11 mouse cellular contexts compared by ENCODE assay signal in the genomic region with DNA sequence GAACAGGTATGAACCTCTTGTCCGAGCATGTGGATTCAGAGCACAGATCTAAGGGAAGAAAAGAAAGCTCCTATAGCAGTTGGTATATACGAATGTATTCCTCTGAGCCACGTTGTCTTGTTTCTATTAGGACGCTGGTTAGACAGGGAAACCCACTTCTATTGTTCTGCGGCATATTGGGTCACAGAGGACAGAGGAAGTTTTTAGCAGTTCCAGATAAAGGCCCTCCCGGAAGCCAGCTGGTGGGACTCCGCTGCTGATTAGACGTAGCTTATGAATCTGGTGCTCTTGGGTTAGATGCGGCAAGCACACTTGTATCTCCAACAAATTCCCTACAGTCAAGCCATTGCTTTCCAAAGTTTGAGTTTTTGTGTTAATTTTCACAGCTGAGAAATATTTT. TPM values are rescaled to one million over a fixed set of nuclear protein-coding genes. Genes with fewer than 3 reads are reported as not detected.
DNase-seq lines count a peak whose midpoint lies in the region; ATAC-seq lines count a peak whose summit lies in the region.
"Had no signal": no experiment of that assay in that cellular context is flagged by ENCODE, and none has a peak within 500 bp of the region (broad histone marks: within the 10 kb centered on the region; RNA-seq: fewer than 3 reads in every experiment).

No protein-coding gene starts in this region.

- 74% methylated on average over 9 of the region's 9 CpGs for WGBS in kidney, embryonic 15.5 days
- 19% methylated on average over 9 of the region's 9 CpGs for WGBS in heart, embryonic 16.5 days
- WGBS in liver, embryonic 15.5 days (ENCODE audit: insufficient replicate concordance), result 16% methylated on average over 9 of the region's 9 CpGs

- H3K4me2 ChIP-seq in kidney, embryonic 15.5 days, result no peak overlapping the region
- peak overlapping the region; percentile 19 for H3K4me2 ChIP-seq in heart, embryonic 16.5 days (ENCODE audit: low read depth, low read length)
- H3K4me2 ChIP-seq in liver, embryonic 15.5 days, result 0 out of 2 replicates have a peak overlapping the region, but pooled peaks have one; percentile 1

- peaks cover 20% of the 10 kb centered on the region for H3K4me1 ChIP-seq in kidney, embryonic 15.5 days
- H3K4me1 ChIP-seq in brown adipose tissue, adult 24 weeks (ENCODE audit: control insufficient read depth, insufficient read depth, insufficient read length, low read length), result peaks cover 12% of the 10 kb centered on the region; the same call in 1 of the 2 replicates
- H3K4me1 ChIP-seq in heart, embryonic 16.5 days (ENCODE audit: control insufficient read depth, insufficient read depth, low read length), result peaks cover 25% of the 10 kb centered on the region
- peaks cover 48% of the 10 kb centered on the region for H3K4me1 ChIP-seq in liver, embryonic 15.5 days (replicated peaks)

- no peaks in the 10 kb centered on the region for H3K9me3 ChIP-seq in kidney, embryonic 15.5 days (replicated peaks)
- H3K9me3 ChIP-seq in heart, embryonic 16.5 days (replicated peaks; ENCODE audit: control insufficient read depth, low read length), result no peaks in the 10 kb centered on the region
- no peaks in the 10 kb centered on the region for H3K9me3 ChIP-seq in liver, embryonic 15.5 days (replicated peaks)

- no peak for DNase-seq in kidney, adult 18-20 months
- no peak for DNase-seq in thymus, postnatal 4 days
- DNase-seq in adrenal gland, adult 8-10 months, result no peak
- DNase-seq in urinary bladder, postnatal 36 days (ENCODE audit: low spot score in 2 of 2), result no peak
- DNase-seq: cerebellum, postnatal 36 days; right cerebral cortex, adult 18-20 months had no signal

- ATAC-seq in kidney, embryonic 15.5 days (replicated peaks; ENCODE audit: low FRiP score), result no peak
- ATAC-seq in heart, embryonic 16.5 days (replicated peaks; ENCODE audit: extremely low read depth, insufficient read depth, low FRiP score), result no peak
- ATAC-seq in liver, embryonic 15.5 days (ENCODE audit: insufficient read depth), result no peak

- no peaks in the 10 kb centered on the region for H3K27me3 ChIP-seq in kidney, embryonic 15.5 days
- no peaks in the 10 kb centered on the region for H3K27me3 ChIP-seq in heart, embryonic 16.5 days (ENCODE audit: control insufficient read depth, insufficient read depth, low read length)
- H3K27me3 ChIP-seq in liver, embryonic 15.5 days, result no peaks in the 10 kb centered on the region

- no peak overlapping the region for H3K9ac ChIP-seq in kidney, embryonic 15.5 days
- H3K9ac ChIP-seq in heart, embryonic 16.5 days (ENCODE audit: low read length), result no peak overlapping the region
- H3K9ac ChIP-seq in liver, embryonic 15.5 days, result no peak overlapping the region

- no peaks in the 10 kb centered on the region for H3K36me3 ChIP-seq in kidney, embryonic 15.5 days
- no peaks in the 10 kb centered on the region for H3K36me3 ChIP-seq in heart, embryonic 16.5 days (ENCODE audit: control insufficient read depth, insufficient read depth)
- no peaks in the 10 kb centered on the region for H3K36me3 ChIP-seq in liver, embryonic 15.5 days (replicated peaks)

- peak overlapping the region; percentile 23 for H3K27ac ChIP-seq in kidney, embryonic 15.5 days
- H3K27ac ChIP-seq in brown adipose tissue, adult 24 weeks (replicated peaks; ENCODE audit: low read depth, low read length), result peak overlapping the region; percentile 77
- peak overlapping the region; percentile 64 for H3K27ac ChIP-seq in heart, embryonic 16.5 days (ENCODE audit: low read length)
- no peak overlapping the region for H3K27ac ChIP-seq in liver, embryonic 15.5 days (replicated peaks)
- H3K27ac ChIP-seq: left cerebral cortex, adult 2 months had no signal

- no peak overlapping the region for H3K4me3 ChIP-seq in kidney, embryonic 15.5 days (replicated peaks)
- H3K4me3 ChIP-seq in brown adipose tissue, adult 24 weeks (ENCODE audit: insufficient read depth, low read depth, low read length), result no peak overlapping the region
- H3K4me3 ChIP-seq in heart, embryonic 16.5 days (ENCODE audit: low read length), result no peak overlapping the region
- H3K4me3 ChIP-seq in liver, embryonic 15.5 days (replicated peaks), result no peak overlapping the region
- H3K4me3 ChIP-seq: left cerebral cortex, adult 2 months had no signal

RNA-seq across cellular contexts. Expression of gene Lmtk2, which starts 4.8 kb away (rescaled TPM):
- 5.4 and 5.8 TPM in 2 replicates for polyA plus RNA-seq in kidney, embryonic 15.5 days (2015; fragmentation: Nextera tagmentation; extraction: Ambion mirVana)
- 18.5 and 18.8 TPM in 2 replicates for polyA plus RNA-seq in brown adipose tissue, adult 24 weeks (2012; ENCODE audit: insufficient read depth, insufficient read length, missing spikeins)
- polyA plus RNA-seq in heart, embryonic 16.5 days (2015; fragmentation: Nextera tagmentation; extraction: Ambion mirVana), result 3.5 and 4.1 TPM in 2 replicates
- polyA plus RNA-seq in liver, embryonic 15.5 days (2015; fragmentation: Nextera tagmentation; extraction: Ambion mirVana), result 2.0 and 2.2 TPM in 2 replicates
- total RNA-seq in adrenal gland, adult 8-10 months (2022), result 10 to 100 TPM; 31.2 to 45.6 (median 38.8) TPM
